Mouse (Mus musculus): ENCODE results near the gene Olfr588-ps1. TPM values are rescaled to one million over a fixed set of nuclear protein-coding genes. Genes with fewer than 3 reads are reported as not detected.

Olfr588-ps1 gene
- polyA plus RNA-seq (2014; fragmentation: Illumina TruSeq; extraction: RNeasy Lipid Tissue Mini Kit (QIAGEN cat#74804)), result not detected

GRCm38 (mm10) chr7:103140579-103140978 lies at the start of gene Olfr588-ps1:
Gene Olfr588-ps1 (plus strand): TSS chr7:103140879.

GRCm38 (mm10) chr7:103097420-103097819 lies 43.3 kb upstream of the Olfr588-ps1 start, which contains the start of gene Olfr585:
Gene Olfr585 (plus strand): TSS chr7:103097720.

GRCm38 (mm10) chr7:103125538-103125937 lies 15.1 kb upstream of the Olfr588-ps1 start, which contains the start of gene Olfr586:
Gene Olfr586 (minus strand): TSS chr7:103125638.

GRCm38 (mm10) chr7:103156256-103156655 lies 15.6 kb downstream of the Olfr588-ps1 start, which contains the start of gene Olfr589:
Gene Olfr589 (minus strand): TSS chr7:103156356.

GRCm38 (mm10) chr7:103178240-103178639 lies 37.6 kb downstream of the Olfr588-ps1 start, which contains the start of gene Olfr591:
Gene Olfr591 (minus strand): TSS chr7:103178340.

GRCm38 (mm10) chr7:103184503-103184902 lies 43.8 kb downstream of the Olfr588-ps1 start, which contains the start of gene Olfr592:
Gene Olfr592 (plus strand): TSS chr7:103184803.

Other genes with a start within 250 kb of the Olfr588-ps1 start
- gene Olfr569, start 250.0 kb upstream of the Olfr588-ps1 start, polyA plus RNA-seq (2014; fragmentation: Illumina TruSeq; extraction: RNeasy Lipid Tissue Mini Kit (QIAGEN cat#74804)), result not detected
- gene Olfr570, start 246.3 kb upstream of the Olfr588-ps1 start, polyA plus RNA-seq (2014; fragmentation: Illumina TruSeq; extraction: RNeasy Lipid Tissue Mini Kit (QIAGEN cat#74804)), result not detected
- not detected for gene Olfr571, start 223.3 kb upstream of the Olfr588-ps1 start, polyA plus RNA-seq (2014; fragmentation: Illumina TruSeq; extraction: RNeasy Lipid Tissue Mini Kit (QIAGEN cat#74804))
- gene Olfr572, start 216.5 kb upstream of the Olfr588-ps1 start, polyA plus RNA-seq (2014; fragmentation: Illumina TruSeq; extraction: RNeasy Lipid Tissue Mini Kit (QIAGEN cat#74804)), result not detected
- gene Olfr573-ps1, start 198.3 kb upstream of the Olfr588-ps1 start, polyA plus RNA-seq (2014; fragmentation: Illumina TruSeq; extraction: RNeasy Lipid Tissue Mini Kit (QIAGEN cat#74804)), result not detected
- gene Olfr574, start 192.4 kb upstream of the Olfr588-ps1 start, polyA plus RNA-seq (2014; fragmentation: Illumina TruSeq; extraction: RNeasy Lipid Tissue Mini Kit (QIAGEN cat#74804)), result not detected
- not detected for gene Olfr575, start 182.1 kb upstream of the Olfr588-ps1 start, polyA plus RNA-seq (2014; fragmentation: Illumina TruSeq; extraction: RNeasy Lipid Tissue Mini Kit (QIAGEN cat#74804))
- not detected for gene Olfr576, start 178.2 kb upstream of the Olfr588-ps1 start, polyA plus RNA-seq (2014; fragmentation: Illumina TruSeq; extraction: RNeasy Lipid Tissue Mini Kit (QIAGEN cat#74804))
- gene Olfr577, start 164.9 kb upstream of the Olfr588-ps1 start, polyA plus RNA-seq (2014; fragmentation: Illumina TruSeq; extraction: RNeasy Lipid Tissue Mini Kit (QIAGEN cat#74804)), result not detected
- not detected for gene Olfr578, start 151.6 kb upstream of the Olfr588-ps1 start, polyA plus RNA-seq (2014; fragmentation: Illumina TruSeq; extraction: RNeasy Lipid Tissue Mini Kit (QIAGEN cat#74804))
- gene Olfr582, start 102.9 kb upstream of the Olfr588-ps1 start, polyA plus RNA-seq (2014; fragmentation: Illumina TruSeq; extraction: RNeasy Lipid Tissue Mini Kit (QIAGEN cat#74804)), result not detected
- not detected for gene Olfr583, start 89.6 kb upstream of the Olfr588-ps1 start, polyA plus RNA-seq (2014; fragmentation: Illumina TruSeq; extraction: RNeasy Lipid Tissue Mini Kit (QIAGEN cat#74804))
- not detected for gene Olfr584, start 59.0 kb upstream of the Olfr588-ps1 start, polyA plus RNA-seq (2014; fragmentation: Illumina TruSeq; extraction: RNeasy Lipid Tissue Mini Kit (QIAGEN cat#74804))
- gene Olfr585, start 43.2 kb upstream of the Olfr588-ps1 start, polyA plus RNA-seq (2014; fragmentation: Illumina TruSeq; extraction: RNeasy Lipid Tissue Mini Kit (QIAGEN cat#74804)), result not detected
- not detected for gene Olfr586, start 15.2 kb upstream of the Olfr588-ps1 start, polyA plus RNA-seq (2014; fragmentation: Illumina TruSeq; extraction: RNeasy Lipid Tissue Mini Kit (QIAGEN cat#74804))
- not detected for gene Olfr589, start 15.5 kb downstream of the Olfr588-ps1 start, polyA plus RNA-seq (2014; fragmentation: Illumina TruSeq; extraction: RNeasy Lipid Tissue Mini Kit (QIAGEN cat#74804))
- gene Olfr591, start 37.5 kb downstream of the Olfr588-ps1 start, polyA plus RNA-seq (2014; fragmentation: Illumina TruSeq; extraction: RNeasy Lipid Tissue Mini Kit (QIAGEN cat#74804)), result not detected
- gene Olfr592, start 43.9 kb downstream of the Olfr588-ps1 start, polyA plus RNA-seq (2014; fragmentation: Illumina TruSeq; extraction: RNeasy Lipid Tissue Mini Kit (QIAGEN cat#74804)), result not detected
- not detected for gene Olfr593, start 71.0 kb downstream of the Olfr588-ps1 start, polyA plus RNA-seq (2014; fragmentation: Illumina TruSeq; extraction: RNeasy Lipid Tissue Mini Kit (QIAGEN cat#74804))
- not detected for gene Olfr594, start 76.1 kb downstream of the Olfr588-ps1 start, polyA plus RNA-seq (2014; fragmentation: Illumina TruSeq; extraction: RNeasy Lipid Tissue Mini Kit (QIAGEN cat#74804))
- gene Usp17ld, start 111.6 kb downstream of the Olfr588-ps1 start, polyA plus RNA-seq (2014; fragmentation: Illumina TruSeq; extraction: RNeasy Lipid Tissue Mini Kit (QIAGEN cat#74804)), result not detected
- not detected for gene Olfr596, start 164.8 kb downstream of the Olfr588-ps1 start, polyA plus RNA-seq (2014; fragmentation: Illumina TruSeq; extraction: RNeasy Lipid Tissue Mini Kit (QIAGEN cat#74804))
- gene Olfr597, start 175.4 kb downstream of the Olfr588-ps1 start, polyA plus RNA-seq (2014; fragmentation: Illumina TruSeq; extraction: RNeasy Lipid Tissue Mini Kit (QIAGEN cat#74804)), result not detected
- gene Olfr598, start 182.7 kb downstream of the Olfr588-ps1 start, polyA plus RNA-seq (2014; fragmentation: Illumina TruSeq; extraction: RNeasy Lipid Tissue Mini Kit (QIAGEN cat#74804)), result not detected
- not detected for gene Olfr599, start 195.0 kb downstream of the Olfr588-ps1 start, polyA plus RNA-seq (2014; fragmentation: Illumina TruSeq; extraction: RNeasy Lipid Tissue Mini Kit (QIAGEN cat#74804))
- not detected for gene Olfr600, start 208.8 kb downstream of the Olfr588-ps1 start, polyA plus RNA-seq (2014; fragmentation: Illumina TruSeq; extraction: RNeasy Lipid Tissue Mini Kit (QIAGEN cat#74804))
- gene Olfr601, start 221.8 kb downstream of the Olfr588-ps1 start, polyA plus RNA-seq (2014; fragmentation: Illumina TruSeq; extraction: RNeasy Lipid Tissue Mini Kit (QIAGEN cat#74804)), result not detected
- not detected for gene Olfr603, start 245.3 kb downstream of the Olfr588-ps1 start, polyA plus RNA-seq (2014; fragmentation: Illumina TruSeq; extraction: RNeasy Lipid Tissue Mini Kit (QIAGEN cat#74804))

Data from ovary, adult 10 weeks (tissue).